Mouse (Mus musculus): ENCODE measurements at regions not wholly inside any gene's neighbourhood (a gene's known extent, or its start where the extent isn't known, plus 50 kb on each side); places are given as distances from the start of the nearest gene placed in this dataset.

- TF ChIP-seq CTCF (IDR thresholded peaks at IDR 0.05; ENCODE audit: low read depth) (no peak), EP300 (IDR thresholded peaks at IDR 0.05; ENCODE audit: low read depth) (no peak)
Measured at GRCm38 (mm10) chr6:64797600-64797999, 68.7 kb downstream of the Atoh1 start.
